Mouse (Mus musculus) right cerebral cortex, postnatal 36 days (tissue): ENCODE measurements at regions not wholly inside any gene's neighbourhood (a gene's known extent, or its start where the extent isn't known, plus 50 kb on each side); places are given as distances from the start of the nearest gene placed in this dataset.

Experiments
- DNase-seq, 2 experiments: peaks; one replicate each; pipeline ENCODE4 v3.0.0; 2022; ENCODE audit warnings: low spot score in 2 of 2, mixed read lengths in 1 of 2

DNA sequence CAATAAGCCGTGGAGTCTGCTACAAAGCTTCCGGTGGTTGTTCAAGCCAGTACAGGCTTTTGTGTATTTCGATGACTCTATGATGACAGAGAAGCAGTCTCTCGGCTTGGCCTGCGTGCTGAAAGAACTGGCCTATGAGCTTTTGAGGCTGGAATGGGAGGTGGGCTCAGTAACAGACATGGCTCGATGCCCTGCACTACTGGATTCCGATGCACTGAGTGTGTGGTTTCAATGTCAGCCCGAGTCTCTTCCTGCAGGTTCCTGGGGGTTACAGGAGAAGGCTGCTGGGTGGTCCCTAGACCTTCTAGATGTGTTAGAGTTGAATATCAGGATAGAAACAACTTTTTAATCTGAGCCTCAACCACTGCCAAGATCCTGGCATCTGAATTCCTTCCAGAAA is 53.2 kb downstream of the Gm815 start:
- DNase-seq, result no peak

DNA sequence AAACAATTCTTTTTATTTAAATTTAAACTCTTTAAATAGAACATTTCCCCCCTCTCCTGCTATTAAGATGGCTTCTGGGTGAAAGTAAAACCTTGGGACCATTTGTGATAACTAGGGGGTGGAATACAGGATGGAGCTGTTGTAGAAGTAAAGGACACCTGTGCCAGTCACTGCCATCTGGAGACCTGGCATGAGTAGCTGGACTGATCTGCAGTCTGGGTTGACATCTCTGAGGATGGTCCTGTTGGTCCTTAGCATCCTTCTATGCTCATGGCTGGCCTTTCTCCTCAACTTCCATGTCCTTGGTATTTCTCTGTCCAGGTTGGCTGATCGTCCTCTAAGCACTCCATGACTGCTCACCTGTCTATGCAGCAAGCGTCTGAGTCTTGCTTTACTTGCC is 58.3 kb downstream of the Gm815 start:
- no peak for DNase-seq

DNA sequence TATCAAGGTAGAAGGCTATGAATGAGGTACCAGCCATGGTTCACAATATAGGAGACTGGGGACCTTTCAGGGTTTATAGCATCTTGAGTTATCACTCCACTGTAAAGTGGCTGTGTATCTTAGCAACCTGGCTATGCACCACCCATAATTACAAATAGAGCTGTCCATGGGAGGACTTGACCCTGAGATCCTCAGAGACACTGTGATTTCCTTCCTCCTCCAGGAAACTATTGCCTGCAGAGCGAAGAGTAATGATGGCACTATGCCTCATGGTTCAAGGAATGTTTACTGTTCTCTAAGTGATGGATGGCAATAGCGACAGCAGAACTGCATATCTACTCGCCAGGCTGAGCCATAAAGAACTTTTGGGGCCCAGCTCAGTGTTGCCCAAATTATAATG is 60.9 kb downstream of the Gm815 start:
- DNase-seq, result no peak

DNA sequence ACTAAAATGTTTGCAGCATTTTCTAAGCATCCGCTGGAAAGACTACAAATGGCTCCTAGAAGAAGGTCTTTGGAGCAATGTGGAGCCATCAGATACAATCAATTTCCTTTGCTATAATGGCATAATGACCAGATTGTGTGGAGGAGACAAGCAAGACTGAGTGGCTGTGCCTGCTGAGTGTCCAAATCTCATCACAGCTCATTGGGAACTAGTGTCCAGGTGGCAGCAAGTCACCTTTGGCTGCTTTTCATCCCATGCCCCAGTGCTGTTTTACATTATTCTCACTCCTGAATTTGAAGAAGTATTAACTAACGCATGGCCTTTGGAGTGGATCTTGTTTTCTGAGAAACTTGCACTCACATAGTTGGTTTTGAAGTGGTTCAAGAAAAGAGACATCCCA is 62.8 kb downstream of the Gm815 start:
- no peak for DNase-seq

DNA sequence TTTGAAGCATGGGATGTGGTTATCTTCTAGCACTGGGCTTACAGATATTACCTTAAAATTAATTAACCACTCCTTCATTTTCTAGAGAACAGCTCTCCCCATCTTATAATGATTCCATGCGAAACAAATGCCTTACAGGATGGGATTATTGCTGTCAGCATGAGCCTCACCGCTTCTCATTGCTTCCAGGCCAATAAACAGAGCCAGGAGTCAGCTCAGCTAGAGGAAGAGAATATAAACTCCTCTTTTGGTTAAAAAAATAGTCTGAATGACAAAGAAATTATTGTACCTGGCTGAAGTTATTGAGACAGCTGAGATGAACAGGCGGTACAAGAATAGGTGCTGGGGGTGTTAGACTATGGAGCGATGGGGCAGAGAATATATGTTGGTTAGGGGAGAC is 63.5 kb downstream of the Gm815 start:
- DNase-seq, result no peak

DNA sequence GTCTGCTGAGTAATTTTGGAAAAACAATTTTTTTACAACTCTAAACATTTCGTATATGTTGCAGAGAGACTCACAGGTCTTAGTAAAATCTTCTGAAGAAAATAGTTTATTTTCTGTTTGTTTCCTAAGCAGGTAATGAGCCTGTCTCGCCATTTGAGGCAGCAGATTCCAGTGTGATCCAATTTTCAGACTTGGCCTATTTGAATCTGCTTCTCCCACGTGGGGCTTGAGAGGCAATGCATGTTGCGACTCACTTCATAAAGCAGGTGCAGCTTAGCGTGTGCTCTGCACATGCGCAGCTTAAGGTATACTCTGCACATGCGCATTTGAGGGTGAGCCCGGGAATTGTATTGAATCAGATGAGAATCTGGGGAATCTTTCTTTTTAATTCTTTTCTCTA is 67.7 kb downstream of the Gm815 start:
- DNase-seq, result peak; percentile 7 to 16

DNA sequence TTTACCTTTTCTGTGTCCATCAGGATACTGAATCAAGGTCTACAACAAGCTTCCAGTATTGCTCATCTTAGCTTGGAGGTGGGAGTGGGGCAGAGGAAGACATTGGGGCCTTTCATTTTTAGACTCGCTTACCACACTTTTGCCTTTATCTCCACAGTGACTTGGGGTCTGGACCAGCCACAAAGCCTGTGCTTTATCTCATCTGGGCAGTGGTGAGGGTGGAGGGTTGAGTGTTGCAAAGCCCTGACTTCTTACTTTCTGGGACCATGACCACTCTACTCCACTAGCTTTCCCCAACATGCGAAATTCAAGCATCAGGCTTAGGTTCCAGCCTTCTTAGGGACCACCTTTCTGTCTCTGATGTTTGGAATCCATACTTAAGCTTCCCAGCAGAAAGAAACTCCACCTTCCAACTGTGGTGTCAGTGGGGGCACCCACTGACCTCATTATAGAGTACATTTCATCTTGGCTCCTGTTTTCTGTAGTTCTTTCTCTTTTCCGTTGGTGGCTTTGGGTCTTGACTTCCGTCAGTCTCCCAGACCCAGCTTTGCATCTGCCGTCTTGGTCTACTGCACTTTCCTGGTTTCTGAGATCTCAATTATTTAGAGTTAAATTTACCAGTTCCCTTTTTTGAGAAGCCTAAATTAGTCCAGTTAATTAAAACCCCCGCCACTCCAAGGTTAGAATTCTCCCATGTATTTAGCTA is 80.5 kb downstream of the Gm815 start:
- DNase-seq, result no peak

DNA sequence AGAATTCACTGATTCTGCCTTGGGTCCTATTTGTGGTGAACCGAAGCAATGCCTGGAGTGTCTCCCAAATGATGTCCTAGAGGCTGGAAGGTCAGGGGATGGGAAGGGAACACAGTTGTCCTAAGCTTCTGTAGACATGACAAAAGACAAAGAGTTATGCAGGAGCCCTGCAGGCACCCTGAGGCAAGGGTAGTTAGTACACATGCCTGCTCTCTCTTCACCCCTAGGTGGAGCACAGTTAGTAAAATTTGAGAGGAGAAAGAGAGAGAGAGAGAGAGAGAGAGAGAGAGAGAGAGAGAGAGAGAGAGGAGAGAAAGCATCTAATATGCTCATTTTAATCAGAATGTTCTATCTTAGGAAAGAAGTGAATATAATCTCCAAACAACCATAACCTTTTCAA is 87.4 kb downstream of the Gm815 start:
- no peak for DNase-seq

DNA sequence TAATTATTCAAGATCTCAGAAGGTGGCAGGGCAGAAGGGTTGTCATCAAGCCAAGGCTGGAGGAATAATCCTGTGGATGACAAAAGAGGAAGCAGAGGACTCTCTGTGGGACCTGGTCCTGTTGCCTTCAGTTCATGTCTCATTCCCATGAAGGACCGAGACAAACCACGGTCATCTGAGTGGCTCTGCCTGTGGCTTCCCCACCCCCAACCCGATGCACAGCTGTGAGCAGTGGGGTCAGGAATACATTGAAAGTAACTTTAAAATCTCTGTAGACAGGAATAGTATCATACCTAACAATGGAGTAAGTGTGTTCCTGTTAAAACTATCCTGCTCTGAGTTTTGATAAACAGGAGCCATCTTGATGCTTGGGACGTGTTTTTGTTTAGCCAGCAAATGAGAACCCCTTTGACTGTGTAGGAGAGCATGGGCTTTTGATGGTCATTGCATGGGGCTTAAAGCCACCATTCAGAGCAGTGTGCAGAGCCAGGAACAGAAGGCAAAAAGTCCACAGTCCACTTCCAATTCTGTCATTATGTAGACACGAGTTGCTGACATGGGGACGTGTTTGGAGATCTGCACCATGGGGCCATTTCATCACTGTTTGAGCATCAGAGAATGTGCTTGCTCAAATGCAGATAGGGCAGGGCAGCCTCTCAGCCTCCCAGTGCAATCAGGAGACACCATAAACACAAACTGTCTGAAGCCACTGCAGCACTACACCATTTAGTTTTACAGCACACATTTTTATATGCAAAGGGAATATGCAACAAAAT is 88.3 kb downstream of the Gm815 start:
- no peak for DNase-seq

DNA sequence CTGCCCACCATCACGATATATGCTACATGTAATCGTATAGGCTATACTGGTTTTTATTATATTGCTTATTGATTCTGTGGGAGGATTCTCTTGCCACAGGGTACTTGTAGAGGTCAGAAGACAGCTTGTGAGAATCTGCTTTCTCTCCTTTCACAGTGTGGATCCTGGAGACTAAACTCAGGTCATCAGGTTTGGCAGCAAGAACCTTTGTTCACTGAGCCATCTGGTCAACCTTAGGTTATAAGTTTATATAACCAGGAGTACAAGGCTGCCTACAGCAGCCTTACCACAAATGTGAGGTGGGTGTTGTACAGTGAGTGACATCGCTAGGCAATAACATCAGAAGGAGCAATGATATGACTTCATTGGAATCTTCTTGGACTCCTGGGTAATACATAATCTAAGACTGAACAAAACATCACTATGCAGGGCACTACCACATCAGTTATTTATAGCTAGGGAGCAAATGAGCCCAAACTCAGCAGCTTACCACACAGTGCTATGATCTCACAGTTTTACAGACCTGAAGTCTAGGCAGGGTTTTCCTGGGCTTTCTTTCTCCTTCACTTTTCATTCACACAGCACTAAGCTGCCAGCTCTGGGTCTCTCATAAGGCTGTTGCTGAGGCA is 89.0 kb downstream of the Gm815 start:
- no peak for DNase-seq

DNA sequence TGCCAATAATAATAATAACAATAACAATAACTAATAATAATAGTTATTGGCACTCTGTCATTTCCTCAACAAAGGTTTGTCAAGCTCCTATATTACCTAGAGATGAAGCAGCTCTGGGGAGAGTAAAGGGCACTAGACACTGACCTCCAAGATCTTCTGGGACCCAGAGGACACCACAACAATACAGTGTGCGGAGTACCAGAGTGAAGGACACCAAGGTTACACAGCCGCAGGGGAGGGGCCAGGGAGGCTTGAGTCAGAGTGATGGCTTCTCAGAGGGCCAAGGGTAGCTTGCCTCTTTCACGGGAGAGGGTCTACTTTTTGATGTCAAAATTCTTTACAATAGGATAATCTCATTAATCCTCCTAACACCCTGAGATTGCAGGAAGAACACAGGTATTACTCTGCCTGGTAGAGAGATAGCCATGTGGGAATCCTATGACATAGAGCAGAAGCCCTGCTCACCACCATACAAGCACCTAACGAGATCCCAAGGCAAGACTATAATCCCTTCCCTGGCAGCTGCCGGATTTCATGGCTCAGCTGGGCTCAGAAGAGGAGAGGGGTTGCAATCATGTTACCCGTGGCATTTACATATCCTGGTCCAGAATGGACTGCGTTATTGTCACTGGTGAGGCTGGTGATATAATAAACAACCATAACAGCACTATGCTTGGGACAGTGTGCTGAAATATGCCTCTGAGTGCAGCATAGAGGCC is 91.1 kb downstream of the Gm815 start:
- no peak for DNase-seq

DNA sequence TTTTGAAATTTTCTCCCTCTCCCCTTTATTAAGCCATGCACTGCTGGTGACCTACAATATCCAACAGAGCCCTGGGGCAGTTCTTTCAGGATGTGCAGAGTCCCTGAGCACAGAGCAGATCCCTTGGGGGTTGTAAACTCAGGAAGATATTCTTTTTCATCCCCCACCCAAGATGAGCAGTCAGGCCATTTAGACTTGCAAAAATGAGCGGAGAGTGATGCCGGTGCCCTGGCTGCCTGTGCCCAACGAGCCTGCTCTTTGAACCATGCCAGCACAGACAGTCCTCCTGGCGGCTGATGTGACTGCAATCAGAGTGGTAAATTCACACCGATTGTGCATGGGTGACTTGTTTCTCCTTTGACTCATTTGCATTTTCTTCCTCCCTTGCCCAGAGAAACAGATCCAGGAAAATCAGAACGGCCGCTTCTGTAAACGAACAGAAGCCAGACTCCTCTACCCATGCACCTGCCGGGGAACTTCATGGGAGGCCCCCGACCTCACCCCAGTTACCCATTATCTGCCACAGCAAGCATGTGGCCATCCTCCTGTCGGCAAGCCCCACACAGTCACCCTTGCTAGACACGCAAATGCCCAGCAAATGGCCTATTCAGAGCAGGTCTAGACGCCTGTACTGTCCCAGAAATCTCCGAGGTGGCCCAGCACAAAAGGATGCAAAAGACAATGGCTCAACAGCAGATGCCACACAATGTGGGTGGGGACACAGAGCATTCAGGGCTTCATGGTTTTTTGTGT is 92.4 kb downstream of the Gm815 start:
- no peak for DNase-seq

DNA sequence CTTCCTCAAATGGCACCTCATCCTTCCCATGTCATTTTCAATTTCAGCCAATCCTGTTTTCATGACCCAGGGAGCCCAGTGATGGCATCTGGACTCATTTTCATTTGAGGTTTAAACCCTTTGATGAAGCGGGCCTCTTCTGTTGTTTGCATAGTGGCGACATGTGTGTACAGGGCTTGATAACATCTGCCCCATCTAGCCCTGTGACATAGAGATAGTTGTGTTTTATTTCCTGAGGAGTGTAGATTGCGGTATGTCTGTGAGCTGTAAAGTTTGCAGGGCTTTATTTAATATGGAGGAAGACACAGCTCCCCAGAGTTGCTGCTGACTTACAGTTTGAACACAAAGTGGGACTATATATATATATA is 92.9 kb downstream of the Gm815 start:
- no peak for DNase-seq

DNA sequence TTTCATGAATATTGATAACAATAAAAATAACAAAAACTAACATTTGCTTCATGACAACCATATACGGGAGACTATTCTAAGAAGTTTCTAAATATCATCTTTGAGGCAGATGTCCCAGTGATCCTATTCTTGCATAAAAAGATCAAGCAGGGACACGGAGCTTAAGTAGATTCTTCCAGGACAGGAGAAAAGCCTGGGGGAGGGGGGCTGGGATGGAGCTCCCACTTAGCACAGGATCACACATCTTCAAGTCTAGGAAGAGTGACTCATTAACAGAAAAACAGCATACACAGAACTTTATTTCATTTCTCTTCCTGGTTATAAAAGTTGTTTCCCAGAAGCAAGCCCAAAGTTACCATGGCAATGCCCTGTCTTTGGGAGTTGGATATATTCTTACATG is 93.6 kb downstream of the Gm815 start:
- no peak for DNase-seq

DNA sequence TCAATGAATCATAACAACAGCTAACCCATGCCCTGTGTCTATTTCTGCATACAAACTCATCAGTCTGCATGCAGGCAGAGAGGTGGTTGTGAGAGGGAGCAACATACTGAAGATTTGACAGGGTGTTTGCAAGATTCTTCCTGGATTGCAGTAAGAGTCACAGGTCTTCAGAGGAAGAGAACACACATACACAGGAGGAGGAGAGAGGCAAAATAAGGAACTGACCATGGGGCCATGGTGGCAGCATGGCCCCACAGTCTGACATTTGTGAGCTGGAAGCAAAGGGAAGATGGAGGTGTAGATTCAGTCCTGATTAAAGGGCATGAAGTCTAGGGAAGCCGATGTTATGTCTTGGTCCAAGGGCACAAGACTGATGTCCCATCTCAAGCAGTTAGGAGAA is 101.0 kb downstream of the Gm815 start:
- DNase-seq, result no peak

DNA sequence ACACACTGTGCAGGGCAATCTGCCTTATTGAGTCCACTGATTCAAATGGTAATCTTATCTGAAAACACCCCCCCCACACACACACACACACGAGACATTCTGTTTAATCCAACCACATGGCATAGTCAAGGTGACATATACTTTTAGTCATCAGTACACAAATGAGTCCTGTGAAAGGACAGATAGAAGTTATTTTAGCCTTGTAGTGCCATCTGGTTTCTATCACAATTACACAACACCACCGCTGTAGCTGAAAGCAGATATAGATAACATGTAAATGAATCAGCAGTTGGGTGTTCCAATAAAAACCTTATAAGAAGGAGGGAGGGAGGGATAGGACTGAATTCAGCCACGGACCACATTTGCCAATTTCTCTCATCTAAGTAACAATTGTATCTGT is 101.5 kb downstream of the Gm815 start:
- no peak for DNase-seq

DNA sequence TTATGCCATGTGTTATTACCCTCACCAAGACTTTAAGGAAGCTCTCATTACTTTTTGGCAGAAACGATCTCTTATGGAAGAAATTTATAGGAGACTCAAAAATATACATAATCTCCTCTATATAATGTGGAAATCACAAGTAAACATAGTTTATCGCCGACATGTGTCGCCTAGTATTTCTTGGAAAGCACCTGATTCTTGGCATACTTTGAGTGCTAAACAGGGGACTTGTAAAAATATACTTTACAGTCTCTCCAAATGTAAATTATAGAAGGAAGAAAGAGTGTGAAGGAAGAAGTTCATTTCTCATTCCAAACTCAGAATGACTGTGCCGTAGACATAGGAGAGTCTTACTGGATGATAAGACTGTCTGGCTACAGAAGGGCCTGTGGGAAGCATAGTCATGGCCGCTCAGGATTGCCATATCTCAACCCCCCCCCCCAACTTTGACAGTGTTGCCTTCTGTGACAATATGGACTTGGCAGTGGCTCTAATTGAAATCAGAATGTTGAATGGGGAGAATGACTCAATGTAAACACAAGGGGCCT is 102.3 kb downstream of the Gm815 start:
- no peak for DNase-seq

DNA sequence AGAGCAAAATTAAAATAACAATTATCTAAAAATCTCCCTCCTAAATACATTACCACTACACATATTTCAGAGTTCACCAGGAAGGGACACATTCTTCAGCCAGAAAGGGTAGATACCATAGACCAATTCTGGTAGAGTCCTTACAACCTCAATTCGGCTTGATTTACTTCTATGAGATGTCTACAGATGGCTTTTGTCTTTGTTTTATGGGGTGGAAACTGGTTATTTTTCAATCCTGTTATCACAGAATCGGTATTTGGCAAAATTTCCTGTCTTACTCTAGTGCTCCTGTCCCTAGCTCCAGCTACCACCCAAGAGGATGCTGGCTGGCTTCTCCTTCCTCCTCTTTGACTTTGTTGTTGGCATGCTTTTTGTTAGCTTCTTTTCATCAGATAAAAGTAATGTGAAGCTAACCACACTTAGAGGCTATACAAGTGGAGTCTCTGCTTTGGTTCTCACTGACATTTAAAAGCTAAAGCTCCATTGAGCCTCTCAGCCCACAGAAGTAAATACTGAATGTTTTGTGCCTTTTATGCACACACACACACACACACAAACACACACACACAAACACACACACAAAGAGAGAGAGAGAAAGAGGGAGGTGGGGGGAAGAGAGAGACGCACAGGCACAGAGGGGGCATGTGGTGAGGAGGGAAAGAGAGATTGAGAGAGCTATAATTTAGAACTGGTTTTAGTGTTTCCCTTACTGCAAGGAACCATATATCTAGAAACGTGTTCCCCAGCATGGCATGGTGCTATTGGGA is 109.1 kb downstream of the Gm815 start:
- no peak for DNase-seq

DNA sequence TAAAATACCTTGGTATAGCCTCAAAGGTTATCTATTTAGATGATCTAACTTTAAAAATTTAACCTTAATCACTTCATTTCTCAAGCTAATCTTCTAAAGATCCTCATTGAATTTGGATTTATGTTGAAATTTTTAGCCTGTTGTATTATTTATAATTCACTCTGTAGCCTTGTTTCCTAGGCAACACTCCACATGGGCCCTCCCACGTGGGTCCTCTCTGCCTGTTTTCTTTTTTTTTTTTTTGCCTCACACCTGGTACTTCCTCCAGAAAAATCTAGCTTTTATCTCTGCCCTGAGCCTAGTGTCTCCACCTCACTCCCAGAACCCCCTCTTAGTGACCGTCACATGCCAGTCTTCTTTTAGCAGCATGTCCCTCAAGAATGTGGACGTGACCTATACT is 113.9 kb downstream of the Gm815 start:
- DNase-seq, result peak in 1 of 2 experiments; percentile 14

DNA sequence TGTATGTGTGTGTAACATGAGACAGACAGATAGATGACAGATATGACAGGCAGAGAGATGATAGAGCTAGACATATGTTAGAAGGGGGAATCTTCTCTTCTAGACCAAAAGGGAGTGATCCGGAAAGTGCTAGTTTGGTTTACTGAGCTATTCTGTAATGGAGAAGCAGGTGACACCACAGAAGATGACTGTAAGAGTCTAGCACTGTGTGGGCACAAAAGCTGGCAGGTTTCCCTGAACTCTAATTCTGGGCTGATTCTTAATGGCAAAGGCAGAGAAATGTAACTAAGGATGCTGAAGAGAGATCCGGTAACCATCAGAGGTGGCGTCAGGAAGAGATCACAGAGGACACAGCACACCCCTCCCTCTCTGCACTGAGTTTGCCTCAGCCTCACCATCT is 136.2 kb downstream of the Gm815 start:
- DNase-seq, result peak in 1 of 2 experiments; percentile 19

DNA sequence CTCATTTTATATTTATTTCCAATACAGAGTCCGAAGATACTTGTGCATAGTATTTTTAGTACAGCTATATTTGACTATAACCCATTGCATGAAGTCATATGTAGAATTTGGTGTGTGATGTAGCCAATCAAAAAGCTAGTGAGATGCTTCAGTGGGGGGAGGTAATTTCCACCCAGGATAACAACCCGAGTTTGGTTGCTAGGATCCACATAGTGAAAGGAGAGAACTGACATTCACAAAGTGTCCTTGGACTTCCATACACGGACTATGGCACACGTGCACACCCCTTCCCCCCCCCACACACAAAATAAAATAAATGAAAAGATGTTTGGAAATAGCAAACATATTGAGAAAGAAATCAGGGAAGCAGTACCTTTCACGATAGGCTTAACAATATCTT is 137.2 kb downstream of the Gm815 start:
- no peak for DNase-seq
